Mouse (Mus musculus): ENCODE data around the gene Tab1.

DNA sequence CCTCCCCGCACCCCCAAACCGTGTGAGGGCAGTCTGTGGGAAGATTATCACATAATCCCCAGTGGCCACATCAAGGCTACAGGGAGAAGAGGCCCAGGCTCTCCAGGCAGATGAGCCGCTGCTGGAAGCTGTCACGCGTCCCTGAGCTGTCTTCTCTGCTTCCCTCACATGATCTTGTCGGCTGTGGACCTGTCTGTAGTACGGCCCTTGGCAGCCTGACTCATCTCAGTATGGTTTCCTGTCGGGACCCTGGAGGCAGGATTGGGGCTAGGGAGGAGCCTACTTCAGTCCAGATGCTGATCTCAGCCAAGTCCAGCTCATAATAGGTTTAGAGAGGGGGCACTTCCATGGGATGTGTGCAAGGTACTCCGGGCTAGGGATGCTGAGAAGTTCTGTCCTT is 34.1 kb upstream of the Tab1 start:
- TF ChIP-seq TAL1 (IDR thresholded peaks at IDR 0.05; ENCODE audit: low read length) (no peak), GATA1 (IDR thresholded peaks at IDR 0.05; ENCODE audit: low read length) (no peak)
